Mouse (Mus musculus) gastrocnemius, adult 2 months (tissue): ENCODE results near the gene Serinc2. TPM values are rescaled to one million over a fixed set of nuclear protein-coding genes. Genes with fewer than 3 reads are reported as not detected.

Experiments used
- DNase-seq: peaks from one replicate; pipeline ENCODE4 v3.0.0; 2022
- H3K27ac ChIP-seq: fragments of 200-600 bp; 2 replicates; pipeline ENCODE4 v1.8.1; 2022; ENCODE audit warnings: mild to moderate bottlenecking
- H3K4me3 ChIP-seq: fragments of 200-600 bp; 2 replicates; pipeline ENCODE4 v1.8.1; 2022; ENCODE audit warnings: mild to moderate bottlenecking, moderate library complexity
- CTCF ChIP-seq: fragments of 200-600 bp; IDR thresholded peaks from 2 replicates; pipeline ENCODE4 v1.8.1; 2022; ENCODE audit warnings: antibody characterized with exemption, mild to moderate bottlenecking, moderate library complexity
- intact Hi-C: fragments of 180-260 bp; cut with DNase I; formaldehyde crosslinking; loops from one replicate; pipeline ENCODE4 v1.15.1; 2025
- total RNA-seq, 2 experiments: library from RNA; stranded (reverse); gene quantifications; 2 replicates each; pipeline ENCODE4 v1.2.3; 2021

The Serinc2 gene
- total RNA-seq, 2 experiments from 2014 or later, result 48.0 to 70.7 TPM

DNA sequence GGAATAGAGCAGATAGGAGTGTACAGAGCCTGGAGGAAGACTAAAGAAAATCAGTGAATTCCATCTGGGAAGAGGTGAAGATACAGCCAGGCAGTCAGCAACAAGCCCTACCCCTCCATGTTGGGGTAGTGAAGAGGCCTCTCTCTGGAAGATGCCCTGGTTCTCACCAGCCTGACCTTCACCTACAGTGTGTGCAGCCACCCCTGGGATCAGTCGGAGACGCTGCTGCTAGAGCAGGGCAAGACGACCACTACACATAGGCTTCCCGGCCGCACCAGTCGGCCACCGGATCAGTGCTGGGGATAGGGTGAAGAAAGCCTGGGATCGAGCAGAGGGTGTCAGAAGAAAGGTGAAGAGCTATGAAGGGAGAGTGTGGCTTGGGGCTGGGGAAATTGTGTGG, 30.2 kb upstream of the Serinc2 start:
- H3K4me3 ChIP-seq, result peak overlapping the region; percentile 87
- DNase-seq, result no peak
- no peak for TF ChIP-seq CTCF
- intact Hi-C loops, result no loop called here
- H3K27ac ChIP-seq, result peak overlapping the region; percentile 95

DNA sequence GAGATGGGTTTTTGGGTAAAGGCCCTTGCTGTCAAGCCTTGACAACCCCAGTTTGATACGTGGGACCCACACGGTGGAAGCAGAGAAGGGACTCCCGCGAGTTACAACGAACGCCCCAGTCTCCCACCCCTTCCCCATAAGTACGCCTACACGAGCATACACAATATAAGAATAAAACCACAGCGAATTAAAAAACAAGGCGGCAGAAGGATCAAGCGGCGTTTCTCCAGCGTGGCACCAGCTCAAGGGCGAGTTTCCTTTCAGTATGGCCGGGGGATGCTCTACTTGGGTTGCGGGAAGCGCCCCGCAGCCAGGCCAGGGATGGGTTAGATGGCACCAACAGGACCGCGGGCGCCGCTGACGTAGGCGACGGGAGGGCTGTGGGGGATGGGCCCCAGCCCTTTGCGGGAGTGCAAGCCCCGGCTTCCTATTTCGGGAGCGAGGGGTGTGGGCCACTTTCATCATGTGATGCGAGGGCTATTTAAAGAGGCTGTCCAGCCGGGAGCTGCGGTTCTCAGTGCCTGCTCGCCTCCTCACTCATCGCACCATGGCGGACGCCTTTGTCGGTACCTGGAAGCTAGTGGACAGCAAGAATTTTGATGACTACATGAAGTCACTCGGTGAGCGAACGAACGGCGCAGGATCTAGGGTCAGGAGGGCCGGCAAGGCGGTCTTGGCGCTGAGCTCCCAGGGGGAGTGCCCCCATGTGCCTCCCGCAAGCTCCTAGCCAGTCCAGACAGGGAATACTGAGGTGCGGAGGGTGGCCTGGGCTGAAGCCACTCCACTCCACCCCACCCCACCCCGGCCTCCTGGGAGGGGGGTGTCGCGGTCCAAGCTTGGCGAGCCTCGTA, 29.5 kb upstream of the Serinc2 start, which contains the start of the genes Fabp3 and Gm10570:
Fabp3 (plus strand) TSS at position 365 of the 851 bp plus-strand sequence.
Gm10570 (minus strand) TSS at position 444 of the 851 bp plus-strand sequence.
- intact Hi-C loops, result no loop called here
- peak within 1 kb of the TSS; percentile 95 for H3K27ac ChIP-seq
- peak; percentile 91 for DNase-seq
- peak within 1 kb of the TSS; percentile 87 for H3K4me3 ChIP-seq
- TF ChIP-seq CTCF, result no peak

DNA sequence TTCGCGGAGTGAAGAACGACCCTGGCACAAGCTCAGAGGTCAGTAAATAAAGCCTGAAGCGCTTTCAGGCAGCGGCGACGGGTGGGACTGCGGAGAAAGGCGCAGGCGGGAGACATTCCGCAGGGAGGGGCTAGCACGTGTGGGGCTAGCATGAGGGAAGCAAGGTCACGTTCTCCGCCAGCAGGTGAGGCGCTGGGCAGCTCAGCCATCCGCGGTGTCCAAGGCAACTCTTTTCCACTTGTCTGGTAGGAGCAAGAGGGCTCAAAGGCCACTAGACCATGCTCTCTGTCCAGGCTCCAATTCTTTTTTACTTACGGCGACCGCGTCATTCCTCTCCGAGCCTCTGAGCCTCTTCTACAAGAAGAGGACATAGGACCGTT, 28.8 kb upstream of the Serinc2 start:
- intact Hi-C loops, result no loop called here
- Histone ChIP-seq H3K27ac (peak overlapping the region; percentile 95), H3K4me3 (peak overlapping the region; percentile 87)
- 0 out of 2 replicates have a peak, but pooled peaks have one; percentile 20 for TF ChIP-seq CTCF
- DNase-seq, result peak; percentile 78

DNA sequence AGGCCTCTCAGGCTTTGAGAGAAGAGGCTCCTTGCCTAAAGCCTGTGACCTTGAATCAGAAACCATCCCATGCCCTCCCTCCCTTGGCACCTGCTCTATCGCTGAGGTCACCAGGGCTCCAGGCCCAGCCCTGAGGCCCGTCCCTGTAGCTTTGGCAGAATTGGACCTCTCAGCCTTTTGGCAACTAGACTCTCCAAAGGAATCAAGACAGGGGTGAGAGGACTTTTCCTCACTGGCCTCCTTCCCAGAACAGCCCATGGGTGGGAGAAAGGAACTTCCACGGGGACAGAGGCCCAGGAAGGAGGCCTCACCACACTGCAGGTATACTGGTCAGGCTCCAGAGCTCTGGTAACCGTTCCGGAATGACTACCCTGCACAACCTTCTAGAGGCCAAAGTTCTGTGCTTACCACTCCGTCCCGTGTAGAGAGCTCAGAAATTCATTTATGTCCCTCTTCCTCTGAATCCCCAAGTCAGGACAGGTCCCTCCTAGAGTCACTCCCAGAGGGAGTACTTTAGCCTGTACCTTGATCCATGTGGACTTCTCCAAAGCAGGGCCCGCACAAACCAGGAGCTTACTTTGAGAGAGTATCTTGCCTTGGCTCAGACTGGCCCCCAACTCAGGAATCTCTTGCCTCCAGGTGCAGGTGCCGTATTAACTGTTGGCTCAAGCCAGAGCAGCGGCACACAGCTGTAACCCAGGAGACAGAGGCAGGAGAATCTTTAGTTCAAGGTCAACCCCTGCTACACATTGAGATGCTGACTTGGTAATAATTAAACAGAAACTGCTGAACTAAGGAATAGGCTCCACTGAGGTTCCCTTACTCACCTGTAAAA, 28.0 kb upstream of the Serinc2 start:
- intact Hi-C loops, result no loop called here
- TF ChIP-seq CTCF, result no peak
- Histone ChIP-seq H3K4me3 (peak overlapping the region; percentile 87), H3K27ac (peak overlapping the region; percentile 95)
- DNase-seq, result peak; percentile 83

DNA sequence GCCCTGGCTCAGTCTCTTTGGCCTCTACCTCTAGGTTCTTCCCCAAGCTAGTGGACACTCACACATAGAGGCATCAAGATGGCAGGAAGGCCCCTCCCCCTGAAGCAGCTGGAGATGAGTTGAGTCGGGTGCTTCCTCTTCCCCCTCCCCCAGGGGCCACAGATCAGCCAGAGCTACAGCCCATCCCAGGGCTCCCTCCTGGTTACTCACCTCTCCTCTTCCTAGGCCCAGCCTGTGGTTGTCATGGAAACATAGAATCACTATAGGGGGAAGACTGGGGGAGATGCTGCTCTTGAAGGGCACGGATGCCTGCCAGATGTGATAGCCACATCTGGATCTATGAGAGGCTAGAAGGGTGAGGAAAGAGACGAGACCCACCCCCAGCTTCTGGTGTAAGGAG, 25.7 kb upstream of the Serinc2 start:
- no peak for DNase-seq
- Histone ChIP-seq H3K27ac (no peak overlapping the region), H3K4me3 (no peak overlapping the region)
- no peak for TF ChIP-seq CTCF
- intact Hi-C loops, result no loop called here

DNA sequence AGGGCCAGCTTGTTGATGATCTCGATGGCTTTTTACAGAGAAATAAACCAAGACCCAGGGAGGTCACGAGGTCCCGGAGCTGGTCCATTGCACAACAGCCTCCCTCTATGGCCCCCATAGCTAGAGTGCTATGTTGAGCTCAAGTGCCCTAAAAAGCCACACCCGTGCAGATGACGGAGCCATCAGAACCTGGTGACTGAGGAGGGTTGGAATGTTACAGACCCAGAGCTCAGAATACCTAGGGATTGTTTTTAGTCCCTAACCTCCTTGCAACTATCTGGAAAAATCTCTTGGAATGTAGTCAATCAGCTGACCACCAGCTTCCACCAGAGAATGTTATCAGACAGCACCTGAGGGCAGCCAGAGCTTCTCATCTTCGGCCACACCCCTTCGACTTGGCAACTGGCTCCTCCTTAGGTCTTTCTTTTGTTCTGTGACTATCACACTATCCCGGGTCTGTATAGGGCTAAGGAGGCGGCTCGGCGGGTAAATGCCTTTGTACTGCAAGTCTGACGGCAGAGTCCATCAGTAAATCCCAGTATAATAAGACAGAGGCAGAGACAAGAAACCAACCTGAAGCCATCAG, 23.4 kb upstream of the Serinc2 start:
- no peak for DNase-seq
- no peak for TF ChIP-seq CTCF
- Histone ChIP-seq H3K4me3 (no peak overlapping the region), H3K27ac (no peak overlapping the region)
- intact Hi-C loops, result no loop called here

DNA sequence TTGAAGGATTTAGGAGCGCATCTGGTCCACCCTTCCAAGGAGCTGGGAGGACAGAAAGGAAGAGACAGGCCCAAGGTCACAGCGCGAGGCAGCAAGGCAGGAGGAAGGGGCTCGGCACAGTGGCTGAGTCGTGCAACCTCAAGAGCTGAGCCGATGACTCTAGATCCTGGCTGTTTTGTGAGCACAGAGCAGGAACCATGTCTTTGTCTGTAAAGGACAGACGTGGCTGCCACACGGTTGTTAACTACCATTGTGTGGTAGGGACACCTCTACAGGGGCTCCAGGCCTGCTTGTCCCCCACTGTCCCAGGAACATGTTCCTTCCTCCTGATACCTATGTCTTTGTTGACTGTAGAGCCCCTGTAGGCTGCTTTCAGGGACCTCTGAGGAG, 20.6 kb upstream of the Serinc2 start:
- no peak for TF ChIP-seq CTCF
- peak overlapping the region; percentile 87 for H3K27ac ChIP-seq
- no peak for DNase-seq
- intact Hi-C loops, result no loop called here
- no peak overlapping the region for H3K4me3 ChIP-seq

DNA sequence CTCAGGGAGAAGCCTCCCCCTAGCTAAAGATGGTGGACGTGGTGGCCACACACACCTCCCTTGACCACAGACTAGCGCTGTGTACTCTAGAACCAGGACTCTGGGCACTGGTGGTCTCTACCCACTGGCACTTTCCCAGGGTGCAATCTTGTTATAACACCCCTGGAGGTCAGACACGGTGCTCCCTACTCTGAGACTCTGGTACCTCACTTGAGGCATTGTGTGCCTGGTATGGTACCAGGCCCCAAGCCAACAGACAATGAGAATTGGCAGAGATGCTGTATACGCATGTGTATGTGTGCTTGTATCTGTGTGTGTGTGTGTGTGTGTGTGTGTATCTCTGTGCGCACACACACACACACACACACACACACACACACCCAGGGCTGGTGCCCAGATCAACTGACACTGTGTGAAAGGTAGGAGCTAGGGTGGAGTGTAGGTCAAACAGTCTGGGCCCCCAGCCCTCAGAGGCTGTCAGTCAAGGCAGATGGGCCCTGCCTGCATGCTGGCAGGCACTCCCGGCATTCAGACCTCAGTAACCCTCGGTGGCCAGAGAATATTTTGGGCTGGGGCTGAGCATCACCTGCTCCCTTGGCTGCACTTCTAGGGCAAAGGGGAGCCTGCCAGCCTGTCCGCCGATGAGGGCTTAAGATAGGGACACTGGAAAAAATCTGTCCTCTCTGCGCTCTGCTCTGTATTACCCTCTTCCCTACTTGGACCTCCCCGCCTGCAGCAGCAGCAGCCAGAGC, 20.0 kb upstream of the Serinc2 start:
- Histone ChIP-seq H3K27ac (peak overlapping the region; percentile 87), H3K4me3 (no peak overlapping the region)
- TF ChIP-seq CTCF, result no peak
- DNase-seq, result peak; percentile 93
- intact Hi-C loops, result no loop called here

DNA sequence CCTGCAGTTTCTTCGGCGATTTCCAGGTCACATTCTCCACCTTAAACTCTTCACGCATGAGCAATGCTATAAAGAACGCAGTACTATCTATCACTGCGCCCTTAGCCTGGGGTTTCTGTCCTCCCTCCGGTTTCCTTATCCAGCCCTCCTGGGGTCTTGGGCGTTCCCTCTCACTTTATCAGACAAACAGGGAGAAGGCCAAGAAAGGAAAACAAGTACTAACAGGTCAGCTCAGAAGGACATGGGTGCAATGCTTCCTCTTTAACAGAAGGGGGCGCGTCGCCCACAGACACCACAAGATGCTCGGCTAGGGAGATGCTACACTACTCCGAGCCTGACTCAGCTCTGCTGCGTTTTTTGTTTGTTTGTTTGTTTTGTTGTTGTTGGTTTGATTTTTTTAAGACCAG, 18.1 kb upstream of the Serinc2 start:
- TF ChIP-seq CTCF, result peak; percentile 71
- DNase-seq, result no peak
- Histone ChIP-seq H3K4me3 (no peak overlapping the region), H3K27ac (no peak overlapping the region; the same call in 1 of the 2 replicates)
- intact Hi-C loops, result no loop called here

DNA sequence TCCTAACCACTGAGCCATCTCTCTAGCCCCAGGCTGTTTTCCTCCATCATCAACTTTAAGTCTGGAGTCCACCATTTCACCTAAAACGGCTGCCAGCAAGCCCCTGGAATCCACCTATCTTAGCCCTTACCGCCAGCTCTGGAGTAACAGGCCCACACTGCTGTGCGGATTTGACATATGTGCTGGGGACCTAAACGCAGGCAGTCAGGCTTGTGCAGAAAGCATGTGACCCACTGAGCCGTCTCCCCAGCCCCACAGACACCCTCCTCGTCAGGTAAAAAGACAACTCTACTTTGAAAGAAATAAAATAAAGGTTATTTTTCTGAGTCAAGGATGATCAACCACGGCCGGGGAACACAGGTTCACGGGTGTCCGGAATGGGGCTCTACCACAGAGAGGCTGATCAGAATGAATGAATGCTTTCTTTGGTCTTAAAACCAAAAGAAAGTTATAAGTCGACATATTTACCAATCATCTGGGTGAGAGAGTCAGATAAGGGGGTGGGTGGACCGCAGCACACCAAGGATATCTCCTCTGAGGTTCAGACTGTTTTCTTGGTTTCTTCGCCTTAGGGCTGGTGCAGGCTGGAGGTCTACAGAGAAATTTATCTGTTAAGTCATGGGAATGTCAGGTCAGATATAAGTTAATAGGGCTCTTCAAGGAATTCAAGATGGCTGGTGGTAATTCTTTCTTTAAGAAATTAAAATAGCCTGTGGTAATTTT, 17.4 kb upstream of the Serinc2 start:
- intact Hi-C loops, result no loop called here
- no peak for DNase-seq
- H3K27ac ChIP-seq, result no peak overlapping the region
- H3K4me3 ChIP-seq, result no peak overlapping the region
- TF ChIP-seq CTCF, result no peak

DNA sequence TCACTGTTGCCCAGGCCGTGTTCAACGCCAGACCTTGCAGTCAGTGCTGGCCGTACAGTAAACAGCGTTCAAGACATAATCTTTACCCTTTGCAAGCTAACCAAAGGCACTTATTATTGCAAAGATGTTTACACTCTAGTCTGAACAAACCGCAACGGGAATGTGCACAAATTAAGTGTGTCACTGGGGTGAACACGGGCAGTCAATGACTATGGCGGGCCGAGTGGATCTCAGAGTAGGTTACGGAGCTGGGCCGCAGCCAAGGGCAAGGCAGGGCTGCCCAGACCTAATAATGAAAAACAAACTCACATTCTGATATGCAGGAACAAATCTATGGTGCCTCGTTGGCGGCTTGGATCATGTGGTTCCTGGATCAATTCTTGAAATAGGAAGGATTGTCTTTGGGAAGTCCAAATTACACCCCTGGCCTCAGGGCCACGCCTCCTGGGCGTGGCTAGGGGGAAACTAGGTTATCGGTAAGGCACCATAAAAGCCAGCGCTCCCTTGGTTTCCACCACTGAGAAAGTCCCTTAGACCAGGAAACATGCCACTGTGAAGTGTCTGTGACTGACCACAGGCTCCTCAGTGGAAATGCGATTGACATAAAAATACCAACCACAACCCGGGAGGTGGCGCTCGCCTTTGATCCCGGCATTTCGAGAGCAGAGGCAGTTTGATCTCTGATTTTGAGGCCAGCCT, 16.2 kb upstream of the Serinc2 start:
- peak; percentile 38 for TF ChIP-seq CTCF
- no peak for DNase-seq
- intact Hi-C loops, result no loop called here
- H3K27ac ChIP-seq, result no peak overlapping the region
- H3K4me3 ChIP-seq, result no peak overlapping the region
